ENCODE assay signal across 25 mouse cellular contexts in the genomic region with DNA sequence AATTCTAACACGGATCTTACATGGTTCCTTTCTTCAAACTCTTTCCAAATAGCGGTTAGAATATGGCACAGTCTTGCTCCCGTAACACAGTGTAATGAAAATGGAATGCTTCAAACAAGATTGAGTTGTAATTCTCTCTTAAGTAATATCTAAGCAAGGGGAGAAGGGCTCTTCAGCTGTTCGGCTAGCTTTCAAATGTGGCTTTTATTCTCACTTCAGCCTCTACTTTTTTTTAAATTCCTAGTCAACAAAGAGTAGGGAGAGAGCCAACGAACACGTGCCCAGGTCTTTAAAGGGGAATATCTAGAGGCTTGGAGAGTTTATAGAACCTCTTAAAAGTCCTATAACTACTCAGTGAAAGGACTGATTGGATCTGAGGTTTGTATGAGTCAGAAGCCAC.
DNase-seq lines count a peak whose midpoint lies in the region; ATAC-seq and TF ChIP-seq lines count a peak whose summit lies in the region.
"Had no signal": no experiment of that assay in that cellular context is flagged by ENCODE, and none has a peak within 500 bp of the region (broad histone marks: within the 10 kb centered on the region; RNA-seq: fewer than 3 reads in every experiment).

No protein-coding gene starts in this region.

- no peaks in the 10 kb centered on the region for H3K4me1 ChIP-seq in lung, embryonic 16.5 days (replicated peaks; ENCODE audit: control insufficient read depth, insufficient read depth, low read length)
- no peaks in the 10 kb centered on the region for H3K4me1 ChIP-seq in forebrain, embryonic 16.5 days (replicated peaks; ENCODE audit: control insufficient read depth, insufficient read depth, low read length)
- no peaks in the 10 kb centered on the region for H3K4me1 ChIP-seq in midbrain, embryonic 11.5 days (ENCODE audit: control insufficient read depth, insufficient read depth, low read length)
- H3K4me1 ChIP-seq in forebrain, embryonic 13.5 days: peaks cover 2% of the 10 kb centered on the region; the same call in 1 of the 2 replicates
- H3K4me1 ChIP-seq: forebrain, embryonic 10.5 days; hindbrain, embryonic 10.5 days had no signal

- no peak overlapping the region for H3K4me3 ChIP-seq in lung, embryonic 16.5 days (ENCODE audit: low read length)
- H3K4me3 ChIP-seq in myocyte: no peak overlapping the region
- H3K4me3 ChIP-seq in forebrain, embryonic 16.5 days (replicated peaks; ENCODE audit: low read length): no peak overlapping the region
- no peak overlapping the region for H3K4me3 ChIP-seq in midbrain, embryonic 11.5 days (ENCODE audit: low read depth, low read length)
- H3K4me3 ChIP-seq in forebrain, embryonic 13.5 days: no peak overlapping the region
- H3K4me3 ChIP-seq: forebrain, embryonic 10.5 days; heart, embryonic 12.5 days; heart, embryonic 15.5 days; hindbrain, embryonic 10.5 days; hindbrain, embryonic 13.5 days had no signal

- no peak overlapping the region for H3K27ac ChIP-seq in lung, embryonic 16.5 days (ENCODE audit: low read length)
- no peak overlapping the region for H3K27ac ChIP-seq in forebrain, embryonic 16.5 days (ENCODE audit: low read length)
- no peak overlapping the region for H3K27ac ChIP-seq in midbrain, embryonic 11.5 days (ENCODE audit: low read depth, low read length)
- no peak overlapping the region for H3K27ac ChIP-seq in forebrain, embryonic 13.5 days
- H3K27ac ChIP-seq: forebrain, embryonic 10.5 days; heart, embryonic 15.5 days; hindbrain, embryonic 10.5 days; hindbrain, embryonic 13.5 days had no signal

- no peaks in the 10 kb centered on the region for H3K9me3 ChIP-seq in lung, embryonic 16.5 days (ENCODE audit: control insufficient read depth, low read length)
- no peaks in the 10 kb centered on the region for H3K9me3 ChIP-seq in forebrain, embryonic 16.5 days (ENCODE audit: control insufficient read depth, low read length)
- no peaks in the 10 kb centered on the region for H3K9me3 ChIP-seq in midbrain, embryonic 11.5 days (ENCODE audit: control insufficient read depth, low read length)
- no peaks in the 10 kb centered on the region for H3K9me3 ChIP-seq in forebrain, embryonic 13.5 days (replicated peaks)
- H3K9me3 ChIP-seq: forebrain, embryonic 10.5 days; heart, embryonic 12.5 days; heart, embryonic 15.5 days; hindbrain, embryonic 10.5 days; hindbrain, embryonic 13.5 days had no signal

- H3K79me2 ChIP-seq in myocyte (ENCODE audit: control insufficient read depth, insufficient read depth): no peaks in the 10 kb centered on the region

- H3K9ac ChIP-seq in lung, embryonic 16.5 days (ENCODE audit: low read length): no peak overlapping the region
- H3K9ac ChIP-seq in forebrain, embryonic 16.5 days (replicated peaks; ENCODE audit: low read depth, low read length): no peak overlapping the region
- H3K9ac ChIP-seq in midbrain, embryonic 11.5 days (ENCODE audit: low read length): no peak overlapping the region
- H3K9ac ChIP-seq in forebrain, embryonic 13.5 days: no peak overlapping the region
- H3K9ac ChIP-seq: heart, embryonic 12.5 days; heart, embryonic 15.5 days; hindbrain, embryonic 13.5 days had no signal

- H3ac ChIP-seq in myocyte (ENCODE audit: control insufficient read depth, insufficient read length): no peak overlapping the region

- DNase-seq in lung, adult 18-20 months: peak; percentile 56 to 69
- DNase-seq in lung, postnatal 14 days: peak; percentile 46
- no peak for DNase-seq in midbrain, embryonic 11.5 days (ENCODE audit: low spot score, missing footprints)
- DNase-seq: adrenal gland, adult 8-10 months; adrenal gland, postnatal 25 days; B cell, adult 2 months; cerebellum, adult 18-20 months; cerebellum, adult 9-10 months; cerebellum, postnatal 14 days; gastrocnemius, postnatal 25 days; heart, adult 18-20 months; heart, postnatal 10 days; heart, postnatal 36 days had no signal

- no peak for TF ChIP-seq POLR2A in myocyte (IDR thresholded peaks at IDR 0.05; ENCODE audit: insufficient read length, low read depth)

- H3K36me3 ChIP-seq in lung, embryonic 16.5 days (ENCODE audit: control insufficient read depth, insufficient read depth, low read length): no peaks in the 10 kb centered on the region
- H3K36me3 ChIP-seq in myocyte (ENCODE audit: control insufficient read depth, insufficient read depth): no peaks in the 10 kb centered on the region
- H3K36me3 ChIP-seq in forebrain, embryonic 16.5 days (ENCODE audit: control insufficient read depth, insufficient read depth): no peaks in the 10 kb centered on the region
- H3K36me3 ChIP-seq in midbrain, embryonic 11.5 days (ENCODE audit: control insufficient read depth, insufficient read depth, low read length): no peaks in the 10 kb centered on the region
- no peaks in the 10 kb centered on the region for H3K36me3 ChIP-seq in forebrain, embryonic 13.5 days (ENCODE audit: poor library complexity, severe bottlenecking)
- H3K36me3 ChIP-seq: forebrain, embryonic 10.5 days; heart, embryonic 12.5 days; heart, embryonic 15.5 days; hindbrain, embryonic 10.5 days; hindbrain, embryonic 13.5 days had no signal

- 56% methylated on average over 6 of the region's 6 CpGs for WGBS in lung, embryonic 16.5 days
- 73% methylated on average over 6 of the region's 6 CpGs for WGBS in forebrain, embryonic 16.5 days
- 79% methylated on average over 6 of the region's 6 CpGs for WGBS in midbrain, embryonic 11.5 days
- 70% methylated on average over 6 of the region's 6 CpGs for WGBS in forebrain, embryonic 13.5 days

- H3K27me3 ChIP-seq in lung, embryonic 16.5 days (ENCODE audit: control insufficient read depth, insufficient read depth, low read depth, low read length): peaks cover 3% of the 10 kb centered on the region
- H3K27me3 ChIP-seq in myocyte (ENCODE audit: control insufficient read depth, insufficient read depth, insufficient read length): no peaks in the 10 kb centered on the region
- H3K27me3 ChIP-seq in forebrain, embryonic 16.5 days (replicated peaks; ENCODE audit: control insufficient read depth, insufficient read depth, low read length): no peaks in the 10 kb centered on the region
- H3K27me3 ChIP-seq in midbrain, embryonic 11.5 days (ENCODE audit: control insufficient read depth, insufficient read depth, low read length): no peaks in the 10 kb centered on the region
- no peaks in the 10 kb centered on the region for H3K27me3 ChIP-seq in forebrain, embryonic 13.5 days
- H3K27me3 ChIP-seq: heart, embryonic 12.5 days; heart, embryonic 15.5 days; hindbrain, embryonic 13.5 days had no signal

- H3K4me2 ChIP-seq in lung, embryonic 16.5 days (ENCODE audit: low read depth, low read length): no peak overlapping the region
- H3K4me2 ChIP-seq in myocyte (ENCODE audit: low read depth): peak overlapping the region; percentile 7
- H3K4me2 ChIP-seq in forebrain, embryonic 16.5 days (ENCODE audit: low read length): no peak overlapping the region
- no peak overlapping the region for H3K4me2 ChIP-seq in midbrain, embryonic 11.5 days
- H3K4me2 ChIP-seq in forebrain, embryonic 13.5 days: no peak overlapping the region
- H3K4me2 ChIP-seq: heart, embryonic 12.5 days; heart, embryonic 15.5 days; hindbrain, embryonic 13.5 days had no signal

- peak; percentile 86 for ATAC-seq in lung, embryonic 16.5 days (ENCODE audit: low read depth)
- no peak for ATAC-seq in forebrain, embryonic 16.5 days
- no peak for ATAC-seq in midbrain, embryonic 11.5 days (ENCODE audit: low FRiP score)
- no peak for ATAC-seq in forebrain, embryonic 13.5 days
- ATAC-seq: CD4-positive, CD25-positive, alpha-beta regulatory T cell, adult 4 months; forebrain, embryonic 14.5 days; hindbrain, embryonic 16.5 days had no signal

TF ChIP-seq in myocyte, 11 proteins besides CTCF, POLR2A, EP300 and RAD21:
- TF ChIP-seq USF1 (IDR thresholded peaks at IDR 0.05; ENCODE audit: low read depth) (peak; percentile 6), REST (IDR thresholded peaks at IDR 0.05; ENCODE audit: insufficient read depth, insufficient read length) (no peak)
